Mouse (Mus musculus): ENCODE results near the gene Lrrk1. TPM values are rescaled to one million over a fixed set of nuclear protein-coding genes. Genes with fewer than 3 reads are reported as not detected.

Lrrk1 gene
- polyA plus RNA-seq, 1 experiment from 2014 or later = 2.8 TPM

- Histone ChIP-seq H3K27ac (ENCODE audit: low read length) (no peak overlapping the region), H3K27me3 (ENCODE audit: control insufficient read depth, insufficient read depth, low read depth, low read length) (no peaks in the 10 kb centered on the region), H3K4me3 (ENCODE audit: low read depth, low read length) (no peak overlapping the region), H3K4me2 (ENCODE audit: low read length) (no peak overlapping the region), H3K9me3 (replicated peaks; ENCODE audit: control insufficient read depth, low read length, poor library complexity, severe bottlenecking) (no peaks in the 10 kb centered on the region), H3K9ac (ENCODE audit: low read depth, low read length) (no peak overlapping the region), H3K36me3 (ENCODE audit: control insufficient read depth, insufficient read depth, low read length) (no peaks in the 10 kb centered on the region), H3K4me1 (ENCODE audit: control insufficient read depth, insufficient read depth, low read length) (peaks cover 9% of the 10 kb centered on the region)
- 79% methylated on average over 4 of the region's 4 CpGs for WGBS
- ATAC-seq = no peak
Observed at GRCm38 (mm10) chr7:66233141-66233946, 154.8 kb downstream of the Lrrk1 start.

GRCm38 (mm10) chr7:66231861-66232260 is 156.3 kb downstream of the Lrrk1 start:
- Histone ChIP-seq H3K4me2 (ENCODE audit: low read length) (no peak overlapping the region), H3K9me3 (replicated peaks; ENCODE audit: control insufficient read depth, low read length, poor library complexity, severe bottlenecking) (no peaks in the 10 kb centered on the region), H3K27me3 (ENCODE audit: control insufficient read depth, insufficient read depth, low read depth, low read length) (no peaks in the 10 kb centered on the region), H3K4me3 (ENCODE audit: low read depth, low read length) (no peak overlapping the region), H3K27ac (ENCODE audit: low read length) (no peak overlapping the region), H3K4me1 (ENCODE audit: control insufficient read depth, insufficient read depth, low read length) (peaks cover 9% of the 10 kb centered on the region), H3K9ac (ENCODE audit: low read depth, low read length) (no peak overlapping the region), H3K36me3 (ENCODE audit: control insufficient read depth, insufficient read depth, low read length) (no peaks in the 10 kb centered on the region)
- 86% methylated on average over 4 of the region's 4 CpGs for WGBS
- no peak for ATAC-seq

GRCm38 (mm10) chr7:66230638-66231550 is 157.3 kb downstream of the Lrrk1 start:
- no peaks in the 10 kb centered on the region for H3K9me3 ChIP-seq (replicated peaks; ENCODE audit: control insufficient read depth, low read length, poor library complexity, severe bottlenecking)
- H3K27me3 ChIP-seq (ENCODE audit: control insufficient read depth, insufficient read depth, low read depth, low read length) = no peaks in the 10 kb centered on the region
- WGBS = 22% methylated on average over 17 of the region's 17 CpGs
- no peak overlapping the region for H3K9ac ChIP-seq (ENCODE audit: low read depth, low read length)
- ATAC-seq = peak; percentile 76
- no peak overlapping the region for H3K4me3 ChIP-seq (ENCODE audit: low read depth, low read length)
- H3K4me1 ChIP-seq (ENCODE audit: control insufficient read depth, insufficient read depth, low read length) = peaks cover 9% of the 10 kb centered on the region
- no peak overlapping the region for H3K4me2 ChIP-seq (ENCODE audit: low read length)
- peak overlapping the region; percentile 60 for H3K27ac ChIP-seq (ENCODE audit: low read length)
- H3K36me3 ChIP-seq (ENCODE audit: control insufficient read depth, insufficient read depth, low read length) = no peaks in the 10 kb centered on the region

GRCm38 (mm10) chr7:66230246-66230637 is 157.9 kb downstream of the Lrrk1 start:
- Histone ChIP-seq H3K4me2 (ENCODE audit: low read length) (no peak overlapping the region), H3K27me3 (ENCODE audit: control insufficient read depth, insufficient read depth, low read depth, low read length) (no peaks in the 10 kb centered on the region), H3K36me3 (ENCODE audit: control insufficient read depth, insufficient read depth, low read length) (no peaks in the 10 kb centered on the region), H3K4me3 (ENCODE audit: low read depth, low read length) (no peak overlapping the region), H3K27ac (ENCODE audit: low read length) (peak overlapping the region; percentile 60), H3K9me3 (replicated peaks; ENCODE audit: control insufficient read depth, low read length, poor library complexity, severe bottlenecking) (no peaks in the 10 kb centered on the region), H3K9ac (ENCODE audit: low read depth, low read length) (no peak overlapping the region), H3K4me1 (ENCODE audit: control insufficient read depth, insufficient read depth, low read length) (peaks cover 9% of the 10 kb centered on the region)
- 0 out of 2 replicates have a peak, but pooled peaks have one; percentile 2 for ATAC-seq
- 37% methylated on average over 4 of the region's 4 CpGs for WGBS

DNA sequence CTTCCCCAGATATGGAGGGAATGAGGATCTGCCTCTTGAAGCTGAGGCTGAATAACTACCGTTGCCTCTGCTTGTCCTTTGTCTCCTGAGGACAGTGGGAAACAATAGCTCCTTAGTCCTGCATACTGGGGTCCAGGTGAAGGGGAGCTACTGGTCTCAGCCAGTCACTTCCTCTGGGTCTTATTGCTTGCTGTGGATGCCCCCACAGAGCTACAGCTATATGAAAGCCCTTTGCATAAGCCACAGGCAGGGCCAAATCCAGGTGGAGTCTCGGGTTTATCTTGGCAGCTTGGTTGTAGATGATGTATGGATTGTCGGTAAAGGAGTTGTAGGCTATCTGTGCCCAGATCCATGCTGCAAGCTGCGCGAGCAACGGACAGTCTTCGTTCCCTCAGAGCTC is 158.7 kb downstream of the Lrrk1 start:
- Histone ChIP-seq H3K36me3 (ENCODE audit: control insufficient read depth, insufficient read depth, low read length) (no peaks in the 10 kb centered on the region), H3K27ac (ENCODE audit: low read length) (no peak overlapping the region), H3K4me2 (ENCODE audit: low read length) (no peak overlapping the region), H3K4me1 (ENCODE audit: control insufficient read depth, insufficient read depth, low read length) (peaks cover 9% of the 10 kb centered on the region), H3K27me3 (ENCODE audit: control insufficient read depth, insufficient read depth, low read depth, low read length) (no peaks in the 10 kb centered on the region), H3K9ac (ENCODE audit: low read depth, low read length) (no peak overlapping the region), H3K4me3 (ENCODE audit: low read depth, low read length) (no peak overlapping the region), H3K9me3 (replicated peaks; ENCODE audit: control insufficient read depth, low read length, poor library complexity, severe bottlenecking) (no peaks in the 10 kb centered on the region)
- 76% methylated on average over 7 of the region's 7 CpGs for WGBS
- ATAC-seq = no peak

- H3K4me1 ChIP-seq (ENCODE audit: control insufficient read depth, insufficient read depth, low read length) = peaks cover 9% of the 10 kb centered on the region
- no peaks in the 10 kb centered on the region for H3K36me3 ChIP-seq (ENCODE audit: control insufficient read depth, insufficient read depth, low read length)
- WGBS = 78% methylated on average over 2 of the region's 2 CpGs
Observed at GRCm38 (mm10) chr7:66228610-66228920, 159.6 kb downstream of the Lrrk1 start.

GRCm38 (mm10) chr7:66227814-66228609 is 160.1 kb downstream of the Lrrk1 start:
- Histone ChIP-seq H3K4me1 (ENCODE audit: control insufficient read depth, insufficient read depth, low read length) (peaks cover 9% of the 10 kb centered on the region), H3K9me3 (replicated peaks; ENCODE audit: control insufficient read depth, low read length, poor library complexity, severe bottlenecking) (no peaks in the 10 kb centered on the region), H3K9ac (ENCODE audit: low read depth, low read length) (no peak overlapping the region), H3K4me2 (ENCODE audit: low read length) (no peak overlapping the region), H3K36me3 (ENCODE audit: control insufficient read depth, insufficient read depth, low read length) (no peaks in the 10 kb centered on the region), H3K4me3 (ENCODE audit: low read depth, low read length) (no peak overlapping the region), H3K27me3 (ENCODE audit: control insufficient read depth, insufficient read depth, low read depth, low read length) (no peaks in the 10 kb centered on the region), H3K27ac (ENCODE audit: low read length) (no peak overlapping the region)
- ATAC-seq = no peak
- 89% methylated on average over 13 of the region's 13 CpGs for WGBS

More at GRCm38 (mm10) chr7:66228610-66228920, 159.6 kb downstream of the Lrrk1 start:
- Histone ChIP-seq H3K27me3 (ENCODE audit: control insufficient read depth, insufficient read depth, low read depth, low read length) (no peaks in the 10 kb centered on the region), H3K27ac (ENCODE audit: low read length) (no peak overlapping the region), H3K4me2 (ENCODE audit: low read length) (no peak overlapping the region), H3K4me3 (ENCODE audit: low read depth, low read length) (no peak overlapping the region), H3K9me3 (replicated peaks; ENCODE audit: control insufficient read depth, low read length, poor library complexity, severe bottlenecking) (no peaks in the 10 kb centered on the region), H3K9ac (ENCODE audit: low read depth, low read length) (no peak overlapping the region)
- no peak for ATAC-seq

GRCm38 (mm10) chr7:66225881-66226280 is 162.3 kb downstream of the Lrrk1 start:
- Histone ChIP-seq H3K4me1 (ENCODE audit: control insufficient read depth, insufficient read depth, low read length) (peaks cover 7% of the 10 kb centered on the region), H3K9me3 (replicated peaks; ENCODE audit: control insufficient read depth, low read length, poor library complexity, severe bottlenecking) (no peaks in the 10 kb centered on the region), H3K36me3 (ENCODE audit: control insufficient read depth, insufficient read depth, low read length) (no peaks in the 10 kb centered on the region), H3K27me3 (ENCODE audit: control insufficient read depth, insufficient read depth, low read depth, low read length) (no peaks in the 10 kb centered on the region), H3K27ac (ENCODE audit: low read length) (no peak overlapping the region), H3K4me3 (ENCODE audit: low read depth, low read length) (no peak overlapping the region), H3K9ac (ENCODE audit: low read depth, low read length) (no peak overlapping the region), H3K4me2 (ENCODE audit: low read length) (no peak overlapping the region)
- ATAC-seq = no peak
- WGBS = 89% methylated on average over 3 of the region's 3 CpGs
